Mouse (Mus musculus) granulocyte monocyte progenitor cell, adult 5-6 weeks (primary cell): Measurements from ENCODE around the gene Sall2. TPM values are rescaled to one million over a fixed set of nuclear protein-coding genes. Genes with fewer than 3 reads are reported as not detected.
A peak's percentile ranks its signal among the peaks of the same experiment; 100 is the strongest.
"Not testable (repeated sequence)": the region's sequence is repeated elsewhere in the genome, so short reads cannot be mapped to it uniquely, and the experiment has no call there.

Experiments
- ATAC-seq: replicated peaks from 2 replicates; pipeline ENCODE4 v1.8.0; 2016; ENCODE audit warnings: mild to moderate bottlenecking, moderate TSS enrichment, inconsistent platforms; ENCODE audit not compliant: poor library complexity, severe bottlenecking
- total RNA-seq, 2 experiments: library from RNA; stranded (forward) in 1 of 2; stranded (reverse) in 1 of 2; fragments of 200-712, 200-1000 nt in 1 of 2; fragments of >200 nt in 1 of 2; fragmentation: Nextera tagmentation in 1 of 2; gene quantifications; 2 replicates each; pipeline ENCODE4 v1.2.3; 2014 to 2017

Gene Sall2
- 0.45 TPM in 1 of 2 replicates, not detected in the other for total RNA-seq (2014; fragmentation: Nextera tagmentation)
- total RNA-seq (2017): 0.39 and 0.46 TPM in 2 replicates

- 0 out of 2 replicates have a peak, but pooled peaks have one; percentile 7 for ATAC-seq
Observed at GRCm38 (mm10) chr14:52327910-52328812, at the start of gene Sall2. TSS of gene Sall2 (minus strand) at chr14:52328762.

GRCm38 (mm10) chr14:52368741-52369140, 40.2 kb upstream of the Sall2 start:
- ATAC-seq: no peak

- no peak for ATAC-seq
Observed at GRCm38 (mm10) chr14:52356308-52356707, 27.7 kb upstream of the Sall2 start, which contains the start of gene Olfr1513. TSS of gene Olfr1513 (minus strand) at chr14:52356408.

- ATAC-seq: no peak
Observed at GRCm38 (mm10) chr14:52339512-52339852, 10.9 kb upstream of the Sall2 start.

GRCm38 (mm10) chr14:52338751-52339511, 10.4 kb upstream of the Sall2 start:
- ATAC-seq: peak; percentile 90

GRCm38 (mm10) chr14:52332171-52332570, 3.6 kb upstream of the Sall2 start:
- ATAC-seq: no peak

- no peak for ATAC-seq
Observed at GRCm38 (mm10) chr14:52331069-52331750, 2.6 kb upstream of the Sall2 start.

- ATAC-seq: no peak
Observed at GRCm38 (mm10) chr14:52327375-52327901, 1.1 kb downstream of the Sall2 start.

GRCm38 (mm10) chr14:52325890-52326289, 2.7 kb downstream of the Sall2 start:
- peak; percentile 62 for ATAC-seq

- ATAC-seq: no peak
Observed at GRCm38 (mm10) chr14:52319361-52319760, 9.2 kb downstream of the Sall2 start.

- ATAC-seq: no peak
Observed at GRCm38 (mm10) chr14:52316441-52317225, 11.9 kb downstream of the Sall2 start.

GRCm38 (mm10) chr14:52315792-52316440, 12.6 kb downstream of the Sall2 start:
- peak; percentile 30 for ATAC-seq

GRCm38 (mm10) chr14:52315283-52315780, 13.2 kb downstream of the Sall2 start:
- no peak for ATAC-seq

GRCm38 (mm10) chr14:52314808-52315150, 13.8 kb downstream of the Sall2 start:
- ATAC-seq: no peak

GRCm38 (mm10) chr14:52313931-52314807, 14.4 kb downstream of the Sall2 start:
- ATAC-seq: peak; percentile 83

- no peak for ATAC-seq
Observed at GRCm38 (mm10) chr14:52310906-52311305, 17.7 kb downstream of the Sall2 start.

- ATAC-seq: not testable (repeated sequence)
Observed at GRCm38 (mm10) chr14:52310343-52310742, 18.2 kb downstream of the Sall2 start.

- ATAC-seq: no peak
Observed at GRCm38 (mm10) chr14:52306100-52306499, 22.5 kb downstream of the Sall2 start.
